Mouse (Mus musculus) myocyte (in vitro differentiated cells): ENCODE results near the gene 1700016D06Rik.

Experiments used
- CEBPB ChIP-seq: IDR thresholded peaks from 2 replicates; pipeline ENCODE4 v1.6.1; 2011; ENCODE audit warnings: mild to moderate bottlenecking, moderate library complexity; ENCODE audit not compliant: poor library complexity, insufficient read depth, severe bottlenecking
- E2F4 ChIP-seq: IDR thresholded peaks from one replicate; pipeline ENCODE4 v1.6.1; 2011; ENCODE audit warnings: mild to moderate bottlenecking, control low read depth, moderate library complexity; ENCODE audit not compliant: insufficient read depth
- MAX ChIP-seq: IDR thresholded peaks from one replicate; pipeline ENCODE4 v1.6.1; 2011; ENCODE audit warnings: low read depth, mild to moderate bottlenecking, control low read depth
- MYOD1 ChIP-seq, 3 experiments: IDR thresholded peaks; one replicate each; pipeline ENCODE4 v1.6.1; 2011; ENCODE audit warnings: control low read depth in 2 of 3, low read depth in 2 of 3, mild to moderate bottlenecking in 2 of 3, moderate library complexity in 1 of 3; ENCODE audit not compliant: insufficient read length in 2 of 3, control insufficient read depth in 1 of 3
- MYOG ChIP-seq, 3 experiments: IDR thresholded peaks; one replicate each; pipeline ENCODE4 v1.6.1; 2011; ENCODE audit warnings: control low read depth in 2 of 3, low read depth in 2 of 3, mild to moderate bottlenecking in 2 of 3; ENCODE audit not compliant: insufficient read length in 2 of 3, control insufficient read depth in 1 of 3, insufficient read depth in 1 of 3
- POLR2A ChIP-seq: IDR thresholded peaks from one replicate; pipeline ENCODE4 v1.6.1; 2011; ENCODE audit warnings: low read depth, mild to moderate bottlenecking, control low read depth, moderate library complexity; ENCODE audit not compliant: insufficient read length
- POLR2AphosphoS2 ChIP-seq: IDR thresholded peaks from one replicate; pipeline ENCODE4 v1.6.1; 2011; ENCODE audit warnings: low read depth, control low read depth; ENCODE audit not compliant: insufficient read length
- SRF ChIP-seq: IDR thresholded peaks from one replicate; pipeline ENCODE4 v1.6.1; 2011; ENCODE audit warnings: low read depth; ENCODE audit not compliant: control insufficient read depth, insufficient read length
- TCF12 ChIP-seq: IDR thresholded peaks from one replicate; pipeline ENCODE4 v1.6.1; 2011; ENCODE audit warnings: mild to moderate bottlenecking, control low read depth; ENCODE audit not compliant: poor library complexity, insufficient read depth, severe bottlenecking
- USF1 ChIP-seq: IDR thresholded peaks from one replicate; pipeline ENCODE4 v1.6.1; 2011; ENCODE audit warnings: low read depth, mild to moderate bottlenecking, control low read depth, moderate library complexity

DNA sequence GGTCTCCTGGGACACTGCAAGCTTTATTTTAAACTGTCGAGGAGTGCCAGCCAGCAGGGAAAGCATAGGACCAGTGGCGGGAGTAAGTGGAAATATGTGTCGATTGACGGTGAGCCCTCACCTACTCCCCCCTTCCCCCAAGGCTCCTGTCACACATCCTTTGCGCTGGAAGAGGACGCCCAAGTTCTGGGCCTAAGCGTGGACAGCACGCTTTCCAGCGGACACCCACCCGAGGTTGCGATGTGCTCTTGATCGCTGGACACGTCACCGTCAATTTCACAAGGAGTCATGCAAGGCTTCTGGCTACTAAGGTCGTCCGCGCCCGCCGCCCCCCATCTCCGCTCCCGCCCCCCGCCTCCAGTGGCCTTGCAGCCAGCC lies 26.4 kb upstream of the 1700016D06Rik start:
- TF ChIP-seq MYOG (IDR thresholded peaks at IDR 0.05; ENCODE audit: control insufficient read depth in 1 of 3, insufficient read depth in 1 of 3, insufficient read length in 2 of 3, low read depth in 2 of 3) (no peak), POLR2A (no peak), MAX (no peak), TCF12 (no peak), USF1 (no peak), POLR2AphosphoS2 (no peak), E2F4 (no peak), CEBPB (no peak), MYOD1 (IDR thresholded peaks at IDR 0.05; ENCODE audit: control insufficient read depth in 1 of 3, insufficient read length in 2 of 3, low read depth in 2 of 3) (no peak), SRF (no peak)
